Mouse (Mus musculus) MEL (cell line): ENCODE results near the gene Npr1. TPM values are rescaled to one million over a fixed set of nuclear protein-coding genes. Genes with fewer than 3 reads are reported as not detected.

Source experiments
- DNase-seq: peaks from one replicate; pipeline ENCODE4 v3.0.0; 2011; ENCODE audit warnings: low read depth, low spot score
- H3K27ac ChIP-seq: 2 replicates; pipeline ENCODE4 v1.5.1; 2012; ENCODE audit warnings: low read depth, mild to moderate bottlenecking, control low read depth, low read length, moderate library complexity; ENCODE audit not compliant: control insufficient read depth
- H3K27me3 ChIP-seq, 2 experiments: fragments of 150-350 bp in 1 of 2; sonication (generic) in 1 of 2; 2 replicates each; pipeline ENCODE4 v1.6.1; 2012; ENCODE audit warnings: low read length in 2 of 2, mild to moderate bottlenecking in 2 of 2, improper control_type of control experiment in 1 of 2, moderate library complexity in 1 of 2; ENCODE audit not compliant: insufficient read depth in 2 of 2, control insufficient read depth in 1 of 2
- H3K36me3 ChIP-seq, 2 experiments: 2 replicates each; pipeline ENCODE4 v1.6.1; 2012 to 2014; ENCODE audit warnings: low read length in 2 of 2, improper control_type of control experiment in 1 of 2, inconsistent platforms in 1 of 2, mild to moderate bottlenecking in 1 of 2; ENCODE audit not compliant: insufficient read depth in 2 of 2, control insufficient read depth in 1 of 2
- H3K4me1 ChIP-seq, 2 experiments: fragments of 150-350 bp in 1 of 2; sonication (generic) in 1 of 2; 2 replicates each; pipeline ENCODE4 v1.6.1; 2012; ENCODE audit warnings: low read length in 2 of 2, improper control_type of control experiment in 1 of 2, mild to moderate bottlenecking in 1 of 2; ENCODE audit not compliant: insufficient read depth in 2 of 2, control insufficient read depth in 1 of 2
- H3K4me3 ChIP-seq, 2 experiments: fragments of 150-350 bp in 1 of 2; sonication (generic) in 1 of 2; 2 replicates each; pipeline ENCODE4 v1.5.1; 2012; ENCODE audit warnings: low read depth in 2 of 2, low read length in 2 of 2, mild to moderate bottlenecking in 2 of 2, moderate library complexity in 2 of 2, control low read depth in 1 of 2, improper control_type of control experiment in 1 of 2; ENCODE audit not compliant: control insufficient read depth in 1 of 2, insufficient read depth in 1 of 2
- H3K79me2 ChIP-seq: 2 replicates; pipeline ENCODE4 v1.6.1; 2012; ENCODE audit warnings: mild to moderate bottlenecking, low read length, moderate library complexity; ENCODE audit not compliant: control insufficient read depth, poor library complexity, insufficient read depth
- H3K9ac ChIP-seq: 2 replicates; pipeline ENCODE4 v1.6.1; 2012; ENCODE audit warnings: low read depth, mild to moderate bottlenecking, control low read depth, low read length, moderate library complexity; ENCODE audit not compliant: control insufficient read depth, poor library complexity, severe bottlenecking
- H3K9me3 ChIP-seq: fragments of 150-350 bp; sonication (generic); replicated peaks from 2 replicates; pipeline ENCODE4 v1.6.1; 2012; ENCODE audit warnings: mild to moderate bottlenecking, low read length, improper control_type of control experiment, moderate library complexity; ENCODE audit not compliant: insufficient read depth
- BHLHE40 ChIP-seq: IDR thresholded peaks from 2 replicates; pipeline ENCODE4 v1.6.1; 2012; ENCODE audit warnings: low read depth, mild to moderate bottlenecking, inconsistent platforms, low read length, improper control_type of control experiment, borderline replicate concordance
- CHD1 ChIP-seq: IDR thresholded peaks from 2 replicates; pipeline ENCODE4 v1.6.1; 2012; ENCODE audit warnings: low read depth, mild to moderate bottlenecking, inconsistent platforms, low read length, improper control_type of control experiment
- CTCF ChIP-seq, 3 experiments: IDR thresholded peaks in 2 of 3; conservative IDR thresholded peaks in 1 of 3; 2 replicates each; pipeline ENCODE4 v1.5.1; 2011 to 2012; ENCODE audit warnings: low read length in 3 of 3, low read depth in 2 of 3, mild to moderate bottlenecking in 2 of 3, improper control_type of control experiment in 1 of 3, inconsistent platforms in 1 of 3, mixed read lengths in 1 of 3, moderate library complexity in 1 of 3; ENCODE audit not compliant: control insufficient read depth in 1 of 3, insufficient read depth in 1 of 3, poor library complexity in 1 of 3, severe bottlenecking in 1 of 3
- EP300 ChIP-seq, 2 experiments: IDR thresholded peaks; 2 replicates each; pipeline ENCODE4 v1.6.1; 2011; ENCODE audit warnings: improper control_type of control experiment in 2 of 2, low read length in 2 of 2, low read depth in 1 of 2, mild to moderate bottlenecking in 1 of 2
- ETS1 ChIP-seq: IDR thresholded peaks from 2 replicates; pipeline ENCODE4 v1.6.1; 2012; ENCODE audit warnings: low read depth, mild to moderate bottlenecking, inconsistent platforms, low read length, improper control_type of control experiment, moderate library complexity
- GABPA ChIP-seq: IDR thresholded peaks from 2 replicates; pipeline ENCODE4 v1.6.1; 2012; ENCODE audit warnings: low read depth, mild to moderate bottlenecking, inconsistent platforms, low read length, improper control_type of control experiment, moderate library complexity
- GATA1 ChIP-seq: IDR thresholded peaks from 2 replicates; pipeline ENCODE4 v1.6.1; 2011; ENCODE audit warnings: low read depth, low read length, improper control_type of control experiment
- HCFC1 ChIP-seq: IDR thresholded peaks from 2 replicates; pipeline ENCODE4 v1.6.1; 2012; ENCODE audit warnings: low read depth, mild to moderate bottlenecking, inconsistent platforms, low read length, improper control_type of control experiment, moderate library complexity
- JUND ChIP-seq: IDR thresholded peaks from 2 replicates; pipeline ENCODE4 v1.6.1; 2011; ENCODE audit warnings: low read depth, mild to moderate bottlenecking, improper control_type of control experiment, low read length
- MAX ChIP-seq: IDR thresholded peaks from 2 replicates; pipeline ENCODE4 v1.6.1; 2011; ENCODE audit warnings: low read length, improper control_type of control experiment
- MYC ChIP-seq: IDR thresholded peaks from 2 replicates; pipeline ENCODE4 v1.6.1; 2011; ENCODE audit warnings: low read depth, mild to moderate bottlenecking, low read length, improper control_type of control experiment, moderate library complexity
- NELFE ChIP-seq: IDR thresholded peaks from 2 replicates; pipeline ENCODE4 v1.6.1; 2011; ENCODE audit warnings: low read depth, low read length, improper control_type of control experiment
- POLR2A ChIP-seq, 2 experiments: IDR thresholded peaks; 2 replicates each; pipeline ENCODE4 v1.6.1; 2011 to 2012; ENCODE audit warnings: low read length in 2 of 2, mild to moderate bottlenecking in 2 of 2, control low read depth in 1 of 2, improper control_type of control experiment in 1 of 2, low read depth in 1 of 2, moderate library complexity in 1 of 2; ENCODE audit not compliant: control insufficient read depth in 1 of 2, insufficient read depth in 1 of 2, poor library complexity in 1 of 2
- RAD21 ChIP-seq: IDR thresholded peaks from 2 replicates; pipeline ENCODE4 v1.6.1; 2011; ENCODE audit warnings: mild to moderate bottlenecking, low read depth, low read length, improper control_type of control experiment
- TAL1 ChIP-seq: IDR thresholded peaks from 2 replicates; pipeline ENCODE4 v1.6.1; 2012; ENCODE audit warnings: mild to moderate bottlenecking, inconsistent platforms, low read length, moderate library complexity, mixed read lengths
- TBP ChIP-seq: IDR thresholded peaks from 2 replicates; pipeline ENCODE4 v1.8.0; 2011; ENCODE audit warnings: low read depth, low read length, improper control_type of control experiment
- TCF12 ChIP-seq: IDR thresholded peaks from 2 replicates; pipeline ENCODE4 v1.6.1; 2014; ENCODE audit warnings: low read depth, mild to moderate bottlenecking, inconsistent platforms, low read length, improper control_type of control experiment, moderate library complexity
- USF2 ChIP-seq, 2 experiments: IDR thresholded peaks; 2 replicates each; pipeline ENCODE4 v1.6.1; 2011 to 2012; ENCODE audit warnings: improper control_type of control experiment in 2 of 2, low read length in 2 of 2, borderline replicate concordance in 1 of 2, inconsistent platforms in 1 of 2, low read depth in 1 of 2, mild to moderate bottlenecking in 1 of 2; ENCODE audit not compliant: insufficient read depth in 1 of 2
- ZKSCAN1 ChIP-seq: IDR thresholded peaks from 2 replicates; pipeline ENCODE4 v1.6.1; 2012; ENCODE audit warnings: low read depth, mild to moderate bottlenecking, inconsistent platforms, low read length, improper control_type of control experiment, moderate library complexity
- ZNF384 ChIP-seq: IDR thresholded peaks from 2 replicates; pipeline ENCODE4 v1.6.1; 2012; ENCODE audit warnings: low read depth, mild to moderate bottlenecking, inconsistent platforms, low read length, improper control_type of control experiment
- polyA plus RNA-seq, 2 experiments: library from polyadenylated mRNA; stranded (reverse) in 1 of 2; unstranded in 1 of 2; fragments of >175 nt in 1 of 2; fragments of >200 nt in 1 of 2; gene quantifications; 2 replicates each; pipeline versions ENCODE4 v1.2.1 to v1.2.4; 2012; ENCODE audit warnings: low replicate concordance in 2 of 2, low read depth in 1 of 2; ENCODE audit not compliant: insufficient read length in 2 of 2, insufficient read depth in 1 of 2, missing spikeins in 1 of 2
- total RNA-seq: library from RNA; depleted of rRNA; stranded (reverse); fragments of 300-350 nt; gene quantifications from 2 replicates; pipeline ENCODE4 v1.2.3, GENCODE M21; 2012

The Npr1 gene
- total and polyA plus RNA-seq, 3 experiments, result 0.11 TPM; not detected in 2

GRCm38 (mm10) chr3:90461935-90462334 is 3.7 kb downstream of the Npr1 start:
- Histone ChIP-seq H3K27ac (no peak overlapping the region), H3K9me3 (no peaks in the 10 kb centered on the region), H3K4me3 (no peak overlapping the region), H3K36me3 (no peaks in the 10 kb centered on the region), H3K9ac (no peak overlapping the region), H3K4me1 (no peaks in the 10 kb centered on the region), H3K79me2 (no peaks in the 10 kb centered on the region), H3K27me3 (peaks cover 8 to 13% of the 10 kb centered on the region in 2 experiments)
- TF ChIP-seq POLR2A (IDR thresholded peaks at IDR 0.05; ENCODE audit: control insufficient read depth in 1 of 2, insufficient read depth in 1 of 2, low read depth in 1 of 2, low read length in 2 of 2, poor library complexity in 1 of 2), result no peak
- no peak for TF ChIP-seq NELFE
- no peak for TF ChIP-seq BHLHE40
- no peak for TF ChIP-seq EP300 (IDR thresholded peaks at IDR 0.05; ENCODE audit: low read depth in 1 of 2, low read length in 2 of 2)
- TF ChIP-seq TCF12, result no peak
- TF ChIP-seq ZKSCAN1, result no peak
- no peak for TF ChIP-seq CHD1
- no peak for TF ChIP-seq RAD21
- TF ChIP-seq ETS1, result no peak
- no peak for TF ChIP-seq USF2 (IDR thresholded peaks at IDR 0.05; ENCODE audit: borderline replicate concordance in 1 of 2, insufficient read depth in 1 of 2, low read depth in 1 of 2, low read length in 2 of 2)
- TF ChIP-seq CTCF (IDR thresholded peaks at IDR 0.05 in 2 of 3, conservative IDR thresholded peaks at IDR 0.05 in 1 of 3; ENCODE audit: control insufficient read depth in 1 of 3, insufficient read depth in 1 of 3, low read depth in 2 of 3, low read length in 3 of 3, poor library complexity in 1 of 3, severe bottlenecking in 1 of 3), result no peak
- no peak for TF ChIP-seq GATA1
- TF ChIP-seq ZNF384, result no peak
- no peak for DNase-seq

- Histone ChIP-seq H3K9me3 (no peaks in the 10 kb centered on the region), H3K9ac (no peak overlapping the region), H3K4me1 (no peaks in the 10 kb centered on the region), H3K27me3 (peaks cover 8 to 13% of the 10 kb centered on the region in 2 experiments), H3K27ac (no peak overlapping the region), H3K4me3 (no peak overlapping the region), H3K36me3 (no peaks in the 10 kb centered on the region), H3K79me2 (no peaks in the 10 kb centered on the region)
- no peak for DNase-seq
- TF ChIP-seq MAX (no peak), JUND (no peak), GABPA (no peak), HCFC1 (no peak), GATA1 (no peak), TAL1 (no peak), MYC (no peak), TBP (no peak), USF2 (IDR thresholded peaks at IDR 0.05; ENCODE audit: borderline replicate concordance in 1 of 2, insufficient read depth in 1 of 2, low read depth in 1 of 2, low read length in 2 of 2) (no peak), EP300 (IDR thresholded peaks at IDR 0.05; ENCODE audit: low read depth in 1 of 2, low read length in 2 of 2) (no peak)
These were observed 5.4 kb downstream of the Npr1 start for GRCm38 (mm10) chr3:90460315-90460714.
